Mouse (Mus musculus): ENCODE data around the gene Bdh1. TPM values are rescaled to one million over a fixed set of nuclear protein-coding genes. Genes with fewer than 3 reads are reported as not detected.
"Not testable (repeated sequence)": the region's sequence is repeated elsewhere in the genome, so short reads cannot be mapped to it uniquely, and the experiment has no call there.

Bdh1 gene
- total RNA-seq, 2 experiments from 2014 or later = 42.7 to 51.2 TPM

DNA sequence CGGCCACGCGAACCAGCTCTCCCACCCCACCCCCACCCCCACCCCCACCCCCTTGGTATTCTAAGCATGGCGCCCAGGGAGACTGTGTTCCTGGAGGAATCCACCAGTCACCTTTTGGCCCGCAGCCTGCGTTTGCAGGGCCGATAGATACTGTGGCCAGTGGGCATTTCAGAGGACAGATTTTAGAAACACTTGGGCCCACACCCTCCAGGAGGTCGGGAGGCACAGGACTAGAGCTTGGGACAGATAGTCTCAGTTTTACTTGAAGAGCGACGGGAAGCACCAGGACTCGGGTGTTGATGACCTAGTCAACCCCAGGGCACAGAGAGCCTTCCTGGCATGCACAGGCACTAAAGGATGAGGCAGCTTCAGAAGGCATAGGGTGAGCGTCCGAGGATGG, 38.4 kb downstream of the Bdh1 start:
- intact Hi-C loops (cut with DNase I) = loop anchor here (5.0 kb wide), 1 partner anchor 457 kb away; no protein-coding TSS in a partner anchor
- no peak for DNase-seq

GRCm38 (mm10) chr16:31461046-31461445, 39.0 kb downstream of the Bdh1 start:
- no peak for DNase-seq
- intact Hi-C loops (cut with DNase I) = loop anchor here (5.0 kb wide), 1 partner anchor 456 kb away; no protein-coding TSS in a partner anchor

DNA sequence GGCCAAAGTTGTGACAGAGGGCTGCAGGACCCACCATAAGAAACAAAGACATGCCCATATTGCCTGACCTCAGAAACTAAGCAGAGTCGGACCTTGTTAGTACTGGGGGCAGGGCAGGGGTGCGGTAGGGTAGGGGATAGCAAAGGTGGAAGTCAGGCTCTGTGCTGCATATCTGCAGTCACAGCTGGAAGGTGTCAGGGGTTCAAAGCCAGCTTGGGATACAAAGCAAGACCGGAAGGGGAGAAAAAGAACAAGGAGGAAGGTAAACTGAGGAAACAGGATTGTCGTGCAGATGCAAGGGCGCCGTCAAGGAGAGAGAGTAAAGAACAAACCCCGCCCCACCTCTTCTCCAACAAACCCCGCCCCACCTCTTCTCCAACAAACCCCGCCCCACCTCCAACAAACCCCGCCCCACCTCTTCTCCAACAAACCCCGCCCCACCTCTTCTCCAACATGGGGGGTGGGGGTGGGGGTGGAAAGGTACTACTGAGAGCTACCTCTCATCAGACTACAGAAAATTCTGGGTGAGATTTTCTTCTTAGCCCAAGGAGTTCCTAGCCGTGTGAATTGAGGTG, 40.1 kb downstream of the Bdh1 start:
- DNase-seq = no peak
- intact Hi-C loops (cut with DNase I) = loop anchor here (5.0 kb wide), 1 partner anchor 455 kb away; no protein-coding TSS in a partner anchor

- intact Hi-C loops (cut with DNase I) = loop anchor here (5.0 kb wide), 1 partner anchor 452 kb away; no protein-coding TSS in a partner anchor
These were observed 42.9 kb downstream of the Bdh1 start for GRCm38 (mm10) chr16:31464953-31465352.

GRCm38 (mm10) chr16:31465630-31466029, 43.5 kb downstream of the Bdh1 start:
- peak in 1 of 2 experiments; percentile 33 for DNase-seq

More at GRCm38 (mm10) chr16:31464953-31465352, 42.9 kb downstream of the Bdh1 start:
- no peak for DNase-seq

GRCm38 (mm10) chr16:31466106-31466505, 44.0 kb downstream of the Bdh1 start:
- no peak for DNase-seq
- intact Hi-C loops (cut with DNase I) = loop anchor here (2.0 kb wide), 1 partner anchor 239 kb away; no protein-coding TSS in a partner anchor

More at GRCm38 (mm10) chr16:31465630-31466029, 43.5 kb downstream of the Bdh1 start:
- intact Hi-C loops (cut with DNase I) = loop anchor here (2.0 kb wide), 1 partner anchor 239 kb away; no protein-coding TSS in a partner anchor

- intact Hi-C loops (cut with DNase I); DNase-seq: not testable (repeated sequence)
These were observed 48.7 kb downstream of the Bdh1 start for GRCm38 (mm10) chr16:31470819-31471218.

DNA sequence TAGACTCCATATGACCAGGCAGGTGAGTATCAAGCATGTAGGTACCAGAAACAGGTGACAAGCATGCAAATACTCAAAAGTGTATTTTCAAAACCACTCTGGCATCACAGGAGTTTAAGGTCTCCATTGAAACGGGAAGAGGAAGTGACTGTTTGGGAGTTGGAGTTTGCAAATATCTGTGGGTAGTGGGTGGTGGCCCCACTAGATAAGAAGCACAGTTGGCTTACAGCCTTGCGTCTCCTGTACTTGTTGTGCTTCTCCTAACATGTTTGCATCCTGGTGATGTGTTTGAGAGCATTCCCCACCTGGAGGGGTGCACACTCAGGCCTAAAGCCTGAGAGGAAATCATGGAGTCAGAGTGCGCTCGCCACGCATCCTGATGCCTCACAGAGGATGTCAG, 49.9 kb downstream of the Bdh1 start:
- intact Hi-C loops (cut with DNase I) = no loop called here
- no peak for DNase-seq

DNA sequence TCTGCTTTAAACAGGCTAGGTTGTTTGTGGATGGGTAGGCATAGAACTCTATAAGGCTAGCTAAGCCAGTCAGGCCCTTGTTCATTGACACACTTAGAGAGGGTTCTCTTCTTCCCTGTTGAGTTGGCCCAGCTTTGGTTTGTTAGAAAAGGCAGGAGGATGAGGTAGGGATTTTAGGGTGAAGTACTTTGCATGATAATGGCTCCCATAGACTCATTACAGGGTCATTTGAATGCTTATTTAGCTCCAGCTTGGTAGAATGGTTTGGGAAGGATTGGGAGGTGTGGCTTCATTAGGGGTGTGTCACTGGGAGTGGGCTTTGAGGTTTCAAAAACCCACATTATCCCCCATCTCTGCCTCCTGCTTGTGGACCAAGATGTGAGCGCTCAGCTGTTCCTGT, 51.1 kb downstream of the Bdh1 start:
- intact Hi-C loops (cut with DNase I) = no loop called here
- no peak for DNase-seq

DNA sequence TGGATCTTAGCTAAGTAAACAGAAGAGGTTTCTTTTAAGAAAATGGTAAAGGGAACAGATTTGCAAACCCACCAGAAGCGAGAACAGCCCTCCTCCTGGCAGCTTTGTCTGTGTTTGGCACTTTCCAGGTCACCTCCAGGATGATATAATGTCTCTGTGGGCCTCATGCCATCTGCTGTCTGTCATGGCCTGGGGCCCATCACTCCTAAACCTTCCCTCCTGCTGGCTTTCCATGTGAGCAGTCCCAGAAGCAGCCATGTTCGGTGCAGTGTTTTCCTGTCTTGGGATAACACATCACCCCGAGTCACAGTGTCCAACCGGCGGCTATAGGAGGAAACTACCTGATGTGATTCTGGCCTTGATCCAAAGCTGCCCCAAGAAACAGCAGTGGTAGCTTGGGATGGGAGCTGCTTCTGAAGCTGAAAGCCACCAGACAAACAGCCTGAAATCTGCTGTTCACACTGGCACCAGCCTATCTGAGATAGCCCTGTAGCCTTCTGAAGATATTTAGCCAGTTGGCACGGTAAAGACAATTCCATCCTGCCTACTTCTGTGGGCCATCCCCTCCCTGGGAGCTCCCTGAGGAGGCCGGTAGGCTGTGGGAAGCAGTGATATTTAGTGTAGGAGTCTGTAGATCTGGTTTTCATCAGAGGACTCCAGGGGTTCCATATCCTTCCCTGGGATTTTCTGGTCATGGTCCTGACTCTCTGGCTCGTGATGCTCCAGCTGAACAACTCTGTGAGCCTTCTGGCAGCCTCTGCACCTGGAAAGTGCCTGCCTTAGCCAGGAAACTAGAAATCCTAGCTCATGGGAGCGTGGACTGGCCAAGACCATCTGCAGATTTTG, 53.3 kb downstream of the Bdh1 start:
- intact Hi-C loops (cut with DNase I) = no loop called here
- peak; percentile 31 to 34 for DNase-seq

GRCm38 (mm10) chr16:31476872-31477603, 55.0 kb downstream of the Bdh1 start:
- intact Hi-C loops (cut with DNase I) = no loop called here
- DNase-seq = no peak

DNA sequence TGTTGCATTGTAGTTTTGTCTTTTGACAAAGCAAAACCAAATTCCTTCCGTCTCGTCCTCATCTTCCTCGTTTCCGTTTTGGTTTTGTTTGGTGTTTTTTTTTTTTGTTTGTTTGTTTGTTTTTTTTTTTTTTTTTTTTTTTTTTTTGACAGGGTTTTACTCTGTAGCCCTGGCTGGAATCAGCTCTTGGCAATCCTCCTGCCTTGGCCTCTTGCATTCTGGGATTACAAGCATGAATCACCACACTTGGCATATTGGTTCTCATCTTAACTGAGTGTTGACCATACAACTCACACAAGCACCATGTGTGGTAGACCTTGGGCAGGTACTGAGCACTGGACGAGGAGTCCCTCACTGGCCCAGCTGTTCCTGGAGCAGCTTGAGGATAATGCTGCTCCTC, 63.3 kb downstream of the Bdh1 start:
- DNase-seq = no peak
- intact Hi-C loops (cut with DNase I) = no loop called here

DNA sequence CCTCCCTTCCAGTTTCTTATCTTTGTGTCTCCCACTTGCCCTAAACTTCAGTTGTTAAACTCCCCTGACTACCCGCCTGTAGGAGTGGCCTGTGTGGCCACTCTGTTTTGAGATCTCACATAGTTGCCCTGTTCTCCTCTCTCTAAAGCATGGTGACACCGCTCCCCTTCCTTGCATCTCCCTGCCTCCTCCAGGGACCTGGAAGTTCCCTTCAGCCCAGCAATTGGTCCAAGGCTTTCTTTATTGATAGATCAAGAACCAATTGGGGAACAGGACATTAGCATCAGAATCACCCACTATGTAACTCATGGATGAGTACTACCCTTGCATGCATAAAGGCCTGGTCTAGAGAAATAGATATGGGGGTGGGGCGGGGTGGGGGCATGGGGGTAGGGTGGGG, 65.2 kb downstream of the Bdh1 start:
- DNase-seq = no peak
- intact Hi-C loops (cut with DNase I) = no loop called here

- no peak for DNase-seq
- intact Hi-C loops (cut with DNase I) = no loop called here
These were observed 67.0 kb downstream of the Bdh1 start for GRCm38 (mm10) chr16:31489096-31489495.

- DNase-seq = no peak
- intact Hi-C loops (cut with DNase I) = no loop called here
These were observed 68.9 kb downstream of the Bdh1 start for GRCm38 (mm10) chr16:31490967-31491366.

DNA sequence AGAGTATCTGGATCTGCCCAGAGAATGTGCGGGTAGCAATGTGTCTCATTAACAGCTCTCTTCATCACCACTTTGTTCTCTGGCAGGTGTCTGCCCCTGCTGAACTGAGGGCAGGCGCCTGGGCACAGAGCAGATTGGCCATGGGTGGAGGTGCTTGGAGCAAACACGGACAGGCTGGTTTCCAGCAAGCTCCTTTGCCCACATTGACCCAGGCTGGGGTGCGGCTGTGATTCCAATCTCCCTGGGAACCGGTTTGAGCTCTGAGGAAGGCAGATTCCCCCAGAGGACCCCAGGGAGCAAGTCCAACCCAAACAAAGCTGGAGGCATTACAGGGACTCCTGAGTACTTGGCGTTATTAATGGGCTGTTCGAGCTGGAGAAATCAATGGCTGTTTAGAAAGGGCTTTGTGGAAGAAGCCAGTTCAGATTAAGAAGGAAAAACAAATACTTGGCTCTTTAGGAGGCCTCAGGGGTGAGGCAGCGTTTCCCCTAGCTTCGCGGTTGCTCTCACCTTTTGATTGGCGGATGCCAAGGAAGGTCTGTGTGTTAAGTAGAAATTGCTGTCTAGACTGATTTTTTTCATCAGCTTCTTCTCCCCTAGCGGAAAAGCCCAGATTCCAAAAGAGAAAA, 71.0 kb downstream of the Bdh1 start:
- DNase-seq = no peak
- intact Hi-C loops (cut with DNase I) = no loop called here

DNA sequence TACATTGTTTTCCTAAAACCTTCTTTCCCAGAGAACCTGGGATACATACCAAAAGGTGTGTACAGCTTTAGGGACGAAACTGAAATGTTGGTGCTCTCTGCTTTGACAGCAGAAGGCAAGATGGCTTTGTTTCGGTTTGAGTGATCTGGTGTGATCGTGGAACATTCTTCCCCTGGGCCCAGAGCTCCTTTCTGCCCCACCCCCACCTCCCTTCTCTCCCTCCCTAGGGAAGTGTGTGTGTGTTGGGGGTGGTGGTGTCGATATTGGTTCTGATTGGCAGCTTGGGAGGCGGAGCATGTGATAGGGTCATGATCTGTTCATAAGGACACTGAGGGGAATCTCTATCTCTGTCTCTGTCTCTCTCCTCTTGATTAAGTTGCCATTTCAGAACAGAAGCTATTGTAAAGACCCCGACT, 71.5 kb downstream of the Bdh1 start:
- intact Hi-C loops (cut with DNase I) = no loop called here
- no peak for DNase-seq

- DNase-seq = peak; percentile 11 to 33
- intact Hi-C loops (cut with DNase I) = no loop called here
These were observed 71.9 kb downstream of the Bdh1 start for GRCm38 (mm10) chr16:31493991-31494390.

DNA sequence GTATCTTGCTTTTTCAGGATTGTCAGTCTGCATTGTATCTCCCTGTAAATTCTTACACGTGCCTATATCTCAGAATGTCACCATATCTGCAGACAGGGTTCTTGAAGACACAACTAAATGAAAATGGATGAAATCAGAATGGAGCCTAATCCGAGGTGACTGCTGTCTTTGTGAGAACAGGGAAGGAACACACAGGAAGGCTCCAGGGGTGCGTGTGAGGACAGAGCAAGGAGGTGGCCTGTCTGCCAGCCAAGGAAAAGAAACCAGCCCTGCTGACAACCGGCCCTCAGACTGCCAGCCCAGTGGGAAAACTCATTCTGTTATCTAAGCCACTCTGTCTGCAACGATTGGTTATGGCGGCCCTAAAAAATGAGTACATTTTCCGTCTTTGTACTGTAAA, 73.3 kb downstream of the Bdh1 start:
- intact Hi-C loops (cut with DNase I) = no loop called here
- no peak for DNase-seq

GRCm38 (mm10) chr16:31495769-31496168, 73.7 kb downstream of the Bdh1 start:
- DNase-seq = no peak
- intact Hi-C loops (cut with DNase I) = no loop called here
